In genomic region chr19:41388242-41388641, GRCm38 (mm10) we compare ENCODE assay signal across 21 mouse cellular contexts. TPM values are rescaled to one million over a fixed set of nuclear protein-coding genes. Genes with fewer than 3 reads are reported as not detected.
DNase-seq lines count a peak whose midpoint lies in the region; ATAC-seq and TF ChIP-seq lines count a peak whose summit lies in the region.
"Had no signal": no experiment of that assay in that cellular context is flagged by ENCODE, and none has a peak within 500 bp of the region (broad histone marks: within the 10 kb centered on the region; RNA-seq: fewer than 3 reads in every experiment).

No protein-coding gene starts in this region.

- intact Hi-C loops in heart, postnatal 14 days (cut with DNase I), result no loop called here

- no peak overlapping the region for H3K9ac ChIP-seq in intestine, postnatal 0 days (ENCODE audit: low read depth, low read length)
- H3K9ac ChIP-seq: embryonic facial prominence, embryonic 12.5 days; forebrain, embryonic 15.5 days; heart, embryonic 13.5 days; hindbrain, embryonic 13.5 days had no signal

- no peak overlapping the region for H3K4me3 ChIP-seq in heart, embryonic 10.5 days
- no peak overlapping the region for H3K4me3 ChIP-seq in intestine, postnatal 0 days (ENCODE audit: low read depth, low read length)
- H3K4me3 ChIP-seq: embryonic facial prominence, embryonic 12.5 days; forebrain, embryonic 15.5 days; heart, adult 2 months; heart, embryonic 13.5 days; hindbrain, embryonic 13.5 days had no signal

- no peak overlapping the region for H3K4me2 ChIP-seq in intestine, postnatal 0 days (replicated peaks; ENCODE audit: low read depth)
- H3K4me2 ChIP-seq: embryonic facial prominence, embryonic 12.5 days; forebrain, embryonic 15.5 days; hindbrain, embryonic 13.5 days had no signal

- TF ChIP-seq CTCF in intestine, postnatal 0 days (IDR thresholded peaks at IDR 0.05; ENCODE audit: low read depth), result no peak

- peaks cover 26% of the 10 kb centered on the region for H3K27me3 ChIP-seq in heart, embryonic 10.5 days (ENCODE audit: insufficient read depth, poor library complexity, severe bottlenecking)
- peaks cover 9% of the 10 kb centered on the region; the same call in 1 of the 2 replicates for H3K27me3 ChIP-seq in intestine, postnatal 0 days (replicated peaks; ENCODE audit: control insufficient read depth, insufficient read depth, low read length)

- no peaks in the 10 kb centered on the region for H3K36me3 ChIP-seq in heart, embryonic 10.5 days
- H3K36me3 ChIP-seq in intestine, postnatal 0 days (ENCODE audit: control insufficient read depth, insufficient read depth), result no peaks in the 10 kb centered on the region
- H3K36me3 ChIP-seq: embryonic facial prominence, embryonic 12.5 days; forebrain, embryonic 15.5 days; G1E; heart, embryonic 13.5 days; hindbrain, embryonic 13.5 days had no signal

- peak; percentile 20 for DNase-seq in heart, embryonic 10.5 days (ENCODE audit: low spot score)
- no peak for DNase-seq in heart, postnatal 14 days
- peak; percentile 35 for DNase-seq in adrenal gland, adult 8-10 months
- peak; percentile 31 for DNase-seq in adrenal gland, postnatal 10 days
- no peak for DNase-seq in lung, postnatal 14 days
- DNase-seq: cerebellum, adult 11 months; cerebellum, adult 8-10 months; cerebellum, postnatal 14 days; embryo, embryonic 11 days; gastrocnemius, postnatal 10 days; heart, adult 2 months; kidney, adult 18-20 months had no signal

- WGBS in heart, embryonic 10.5 days, result 91% methylated on average over 7 of the region's 7 CpGs
- 90% methylated on average over 7 of the region's 7 CpGs for WGBS in intestine, postnatal 0 days

- peaks cover 23% of the 10 kb centered on the region for H3K4me1 ChIP-seq in heart, embryonic 10.5 days
- peaks cover 10% of the 10 kb centered on the region; the same call in 1 of the 2 replicates for H3K4me1 ChIP-seq in intestine, postnatal 0 days (replicated peaks; ENCODE audit: control insufficient read depth, insufficient read depth, low read length)

- H3K9me3 ChIP-seq in heart, embryonic 10.5 days, result no peaks in the 10 kb centered on the region
- H3K9me3 ChIP-seq in intestine, postnatal 0 days (ENCODE audit: control insufficient read depth), result no peaks in the 10 kb centered on the region
- H3K9me3 ChIP-seq: embryonic facial prominence, embryonic 12.5 days; forebrain, embryonic 15.5 days; G1E; heart, embryonic 13.5 days; hindbrain, embryonic 13.5 days had no signal

- H3K27ac ChIP-seq in heart, embryonic 10.5 days, result no peak overlapping the region
- H3K27ac ChIP-seq in intestine, postnatal 0 days (ENCODE audit: low read depth, low read length), result no peak overlapping the region
- H3K27ac ChIP-seq: embryonic facial prominence, embryonic 12.5 days; forebrain, embryonic 15.5 days; heart, adult 2 months; hindbrain, embryonic 13.5 days; hindbrain, postnatal 0 days had no signal

- ATAC-seq in megakaryocyte, adult 5-6 weeks (ENCODE audit: poor library complexity, severe bottlenecking), result peak; percentile 61
- no peak for ATAC-seq in intestine, postnatal 0 days
- ATAC-seq: CD4-positive, CD25-positive, alpha-beta regulatory T cell, adult 4 months; forebrain, embryonic 15.5 days; hindbrain, postnatal 0 days had no signal

RNA-seq across cellular contexts. Expression of gene Pik3ap1, which starts 3.3 kb away (rescaled TPM):
- 0.83 and 1.1 TPM in 2 replicates for polyA plus RNA-seq in heart, embryonic 10.5 days (2016; fragmentation: Nextera tagmentation; extraction: Ambion mirVana)
- total RNA-seq in heart, postnatal 14 days (2021), result 1 to 10 TPM; 1.5 TPM
- total RNA-seq in adrenal gland, adult 8-10 months (2022), result 10 to 100 TPM; 15.8 to 36.6 (median 26.2) TPM
- total RNA-seq in adrenal gland, postnatal 10 days (2021), result 1 to 10 TPM; 6.2 to 8.7 TPM
- 16.8 and 17.9 TPM in 2 replicates for total RNA-seq in megakaryocyte, adult 5-6 weeks (2015)
- 15.3 and 20.4 TPM in 2 replicates for total RNA-seq in megakaryocyte, adult 5-6 weeks (2017)
- 2.0 and 2.2 TPM in 2 replicates for polyA plus RNA-seq in intestine, postnatal 0 days (2015; fragmentation: Nextera tagmentation; extraction: Ambion mirVana)

Comparison
In these comparisons a context has a peak if more than half of its experiments do, and no peak if none do; other contexts are left out.
1. DNase-seq: peak in heart, embryonic 10.5 days (single experiment), adrenal gland, adult 8-10 months (single experiment) and adrenal gland, postnatal 10 days (single experiment); none in heart, postnatal 14 days (0 of 2) and lung, postnatal 14 days (single experiment).